Mouse (Mus musculus) cerebellum, adult 2 months (tissue): ENCODE measurements around the gene Cc2d1a. TPM values are rescaled to one million over a fixed set of nuclear protein-coding genes. Genes with fewer than 3 reads are reported as not detected.

Experiments used
- DNase-seq, 2 experiments: peaks; one replicate each; pipeline ENCODE4 v3.0.0; 2021
- H3K27ac ChIP-seq: fragments of 200-500 bp; 2 replicates; pipeline ENCODE4 v1.5.1; 2012; ENCODE audit warnings: low read length, control low read depth, inconsistent platforms; ENCODE audit not compliant: insufficient read depth
- H3K27me3 ChIP-seq: fragments of 200-500 bp; 2 replicates; pipeline ENCODE4 v1.6.1; 2012; ENCODE audit warnings: inconsistent platforms, mild to moderate bottlenecking, low read length, moderate library complexity; ENCODE audit not compliant: control insufficient read depth, insufficient read depth
- H3K4me1 ChIP-seq: fragments of 200-500 bp; 2 replicates; pipeline ENCODE4 v1.6.1; 2011; ENCODE audit warnings: low read length; ENCODE audit not compliant: control insufficient read depth, insufficient read depth
- H3K4me3 ChIP-seq: fragments of 200-500 bp; replicated peaks from 2 replicates; pipeline ENCODE3; 2011; ENCODE audit warnings: mild to moderate bottlenecking, low read depth, low read length, control low read depth; ENCODE audit not compliant: insufficient read depth
- CTCF ChIP-seq: fragments of 200-500 bp; IDR thresholded peaks from 2 replicates; pipeline ENCODE4 v1.5.1; 2011; ENCODE audit warnings: low read depth, mild to moderate bottlenecking, control low read depth, low read length, moderate library complexity, borderline replicate concordance; ENCODE audit not compliant: insufficient read depth
- POLR2A ChIP-seq: fragments of 200-500 bp; IDR thresholded peaks from 2 replicates; pipeline ENCODE4 v1.6.1; 2011; ENCODE audit warnings: low read length, control low read depth, borderline replicate concordance; ENCODE audit not compliant: insufficient read depth
- WGBS: fragments of 180-500 bp; shearing (Covaris S2); methylation state at CpG from one replicate; pipeline ENCODE4 v1.1.7; 2018; 5-methylcytosine and 5-hydroxymethylcytosine counted together
- polyA plus RNA-seq: library from polyadenylated mRNA; depleted of rRNA; stranded (reverse); fragments of >200 nt; gene quantifications from 2 replicates; pipeline ENCODE4 v1.2.3, GENCODE M21; 2012

Gene Cc2d1a
- polyA plus RNA-seq, 1 experiment = 40.4 TPM

DNA sequence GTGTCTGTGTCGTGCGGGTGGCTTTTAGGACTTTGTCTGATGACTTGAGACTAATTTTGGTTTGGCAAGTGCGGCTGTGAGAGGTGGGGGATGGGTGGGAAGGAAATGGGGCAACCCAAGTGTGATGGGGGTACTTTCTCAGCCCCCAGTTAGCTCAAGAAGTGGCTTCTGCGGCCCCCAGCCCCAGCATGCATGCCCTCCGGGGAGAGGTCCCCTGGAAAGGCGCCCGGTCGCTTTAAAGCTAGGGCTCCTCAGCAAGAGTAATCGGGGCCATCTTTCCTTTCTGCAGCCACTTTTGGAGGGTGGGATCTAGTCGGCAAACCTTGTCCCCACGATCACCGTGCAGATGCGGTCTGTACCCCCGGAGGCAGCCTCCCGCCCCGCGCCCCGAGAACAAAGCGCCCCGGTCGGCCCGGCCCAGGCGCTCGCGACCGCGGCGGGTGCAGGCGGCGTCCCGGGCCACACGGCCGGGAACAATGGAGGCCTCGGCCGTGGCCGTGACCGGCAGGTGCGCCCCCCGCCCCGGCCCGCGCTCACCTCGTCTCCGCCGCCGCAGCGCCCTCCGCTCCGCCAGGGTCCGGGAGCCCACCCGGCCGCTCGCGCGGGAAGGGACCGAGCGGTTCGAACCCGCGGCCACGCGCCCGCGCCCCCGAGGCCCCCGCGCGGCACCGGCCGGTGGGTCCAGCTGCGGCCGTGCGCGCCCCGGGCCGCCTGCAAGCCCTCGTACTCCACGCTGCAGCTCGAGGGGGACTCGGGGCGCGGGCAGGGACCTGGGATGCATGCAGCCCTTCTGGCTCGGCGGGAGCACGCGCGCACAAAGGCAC lies 35.7 kb upstream of the Cc2d1a start:
- DNase-seq = peak; percentile 44 to 62
- Histone ChIP-seq H3K4me3 (peak overlapping the region; percentile 88), H3K27ac (peak overlapping the region; percentile 37; the same call in 1 of the 2 replicates), H3K4me1 (peaks cover 15% of the 10 kb centered on the region), H3K27me3 (no peaks in the 10 kb centered on the region)
- WGBS = 1% methylated on average over 86 of the region's 87 CpGs
- TF ChIP-seq CTCF (no peak), POLR2A (0 out of 2 replicates have a peak, but pooled peaks have one; percentile 26)

DNA sequence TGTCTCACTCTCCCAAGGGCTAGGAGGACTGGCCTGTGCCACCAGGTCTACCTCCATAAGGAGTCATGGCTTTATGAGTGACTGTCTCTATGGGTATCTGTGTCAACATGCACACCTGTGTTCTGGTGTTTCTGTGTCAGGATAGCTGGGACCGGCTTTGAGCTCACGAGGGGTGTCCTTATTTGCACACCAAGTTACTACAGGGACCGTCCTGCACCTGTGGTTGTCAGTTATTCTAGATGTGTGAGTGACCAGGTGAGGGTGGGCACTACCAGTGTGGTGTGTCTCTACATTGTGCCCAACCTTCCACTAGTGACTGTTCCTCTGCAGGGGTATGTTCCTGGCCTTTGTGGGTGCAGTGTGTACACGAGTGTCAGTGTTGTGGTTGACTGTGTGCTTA lies 35.1 kb upstream of the Cc2d1a start:
- peaks cover 15% of the 10 kb centered on the region for H3K4me1 ChIP-seq
- TF ChIP-seq CTCF (no peak), POLR2A (no peak)
- H3K27me3 ChIP-seq = no peaks in the 10 kb centered on the region
- H3K27ac ChIP-seq = no peak overlapping the region
- 58% methylated on average over 4 of the region's 4 CpGs for WGBS
- H3K4me3 ChIP-seq = peak overlapping the region; percentile 88
- peak in 1 of 2 experiments; percentile 28 for DNase-seq

DNA sequence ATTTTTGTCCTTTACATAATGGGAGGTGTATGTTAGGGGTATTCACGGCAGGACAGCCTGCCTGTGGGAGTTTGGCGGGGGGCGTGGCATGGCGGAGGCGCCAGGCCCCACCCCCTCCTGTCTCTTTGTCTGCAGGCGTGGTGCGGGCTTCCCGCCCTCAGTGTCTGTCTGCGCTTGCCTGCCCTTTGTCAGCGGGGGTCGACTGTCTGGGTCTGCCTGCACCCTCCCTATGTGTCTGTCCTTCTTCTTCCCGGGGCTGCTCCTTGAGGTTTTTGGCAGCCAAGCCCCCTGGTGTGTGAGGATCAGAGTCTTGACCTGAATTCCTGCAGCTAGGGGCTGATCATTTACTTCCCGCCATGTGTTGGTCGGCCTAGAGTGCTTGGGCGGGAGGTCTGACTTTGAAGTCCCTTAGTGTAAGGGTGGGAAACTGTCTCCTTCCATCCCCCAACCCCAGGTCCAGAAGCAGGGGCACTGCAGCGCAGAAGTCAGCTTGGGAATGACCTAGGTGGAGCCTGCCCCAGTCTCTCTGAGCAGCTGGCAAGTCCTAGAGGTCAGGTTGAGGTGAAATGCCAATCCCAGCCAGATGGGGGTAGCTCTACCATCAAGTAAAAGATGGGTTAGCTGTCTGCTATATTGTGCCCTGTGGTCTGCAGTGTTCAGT lies 32.9 kb upstream of the Cc2d1a start:
- Histone ChIP-seq H3K4me1 (peaks cover 15% of the 10 kb centered on the region), H3K27ac (no peak overlapping the region)
- DNase-seq = peak in 1 of 2 experiments; percentile 17

DNA sequence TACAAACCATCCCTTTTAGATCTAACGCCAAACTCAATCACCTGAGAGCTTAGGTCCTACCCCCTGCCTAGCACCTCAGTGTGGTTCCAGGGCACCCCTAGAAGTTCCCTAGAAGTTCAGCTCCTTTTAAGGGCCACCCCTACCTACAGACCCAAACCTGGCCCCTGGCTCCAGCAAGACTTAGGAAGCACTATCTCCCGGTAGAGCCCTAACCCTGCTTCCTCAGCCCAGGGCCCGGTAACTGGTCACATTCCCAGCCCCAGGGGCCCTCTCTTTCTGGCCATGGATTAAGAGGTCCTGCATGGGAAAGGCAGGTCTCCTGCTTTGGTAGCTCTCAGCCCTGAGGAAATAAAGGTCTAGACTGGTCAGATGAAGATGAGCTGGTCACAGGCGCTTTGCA lies 32.2 kb upstream of the Cc2d1a start:
- peaks cover 15% of the 10 kb centered on the region for H3K4me1 ChIP-seq
- no peak overlapping the region for H3K27ac ChIP-seq
- DNase-seq = no peak
- TF ChIP-seq POLR2A (no peak), CTCF (no peak)
- no peak overlapping the region for H3K4me3 ChIP-seq
- no peaks in the 10 kb centered on the region for H3K27me3 ChIP-seq
- 41% methylated on average over 4 of the region's 4 CpGs for WGBS

More for the DNA sequence above, 32.9 kb upstream of the Cc2d1a start:
- 28% methylated on average over 16 of the region's 16 CpGs for WGBS
- no peak for TF ChIP-seq POLR2A
- no peak for TF ChIP-seq CTCF
- Histone ChIP-seq H3K4me3 (no peak overlapping the region), H3K27me3 (no peaks in the 10 kb centered on the region)

DNA sequence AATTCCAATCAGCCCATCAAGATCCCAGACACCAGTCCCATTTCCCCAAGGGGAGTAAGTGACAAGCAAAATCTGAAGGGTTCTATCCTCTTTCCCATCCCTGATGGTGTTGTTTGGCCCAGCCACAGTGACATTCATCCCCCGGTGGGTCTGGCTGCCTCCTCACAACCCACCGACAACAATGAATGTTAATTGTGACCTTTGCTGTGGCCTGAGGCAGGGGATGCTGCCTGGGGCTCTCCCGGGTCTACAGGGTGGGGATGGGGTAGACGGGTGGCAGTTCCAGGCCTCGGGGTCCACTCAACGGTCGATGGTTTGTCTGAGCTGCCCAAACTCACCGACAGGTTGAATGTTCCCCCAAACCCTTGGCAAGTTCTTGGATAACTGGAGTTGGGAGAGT lies 30.9 kb upstream of the Cc2d1a start:
- no peaks in the 10 kb centered on the region for H3K27me3 ChIP-seq
- H3K4me3 ChIP-seq = no peak overlapping the region
- 62% methylated on average over 8 of the region's 8 CpGs for WGBS
- peaks cover 23% of the 10 kb centered on the region for H3K4me1 ChIP-seq
- H3K27ac ChIP-seq = no peak overlapping the region
- DNase-seq = no peak
- TF ChIP-seq CTCF = no peak
- TF ChIP-seq POLR2A = no peak

DNA sequence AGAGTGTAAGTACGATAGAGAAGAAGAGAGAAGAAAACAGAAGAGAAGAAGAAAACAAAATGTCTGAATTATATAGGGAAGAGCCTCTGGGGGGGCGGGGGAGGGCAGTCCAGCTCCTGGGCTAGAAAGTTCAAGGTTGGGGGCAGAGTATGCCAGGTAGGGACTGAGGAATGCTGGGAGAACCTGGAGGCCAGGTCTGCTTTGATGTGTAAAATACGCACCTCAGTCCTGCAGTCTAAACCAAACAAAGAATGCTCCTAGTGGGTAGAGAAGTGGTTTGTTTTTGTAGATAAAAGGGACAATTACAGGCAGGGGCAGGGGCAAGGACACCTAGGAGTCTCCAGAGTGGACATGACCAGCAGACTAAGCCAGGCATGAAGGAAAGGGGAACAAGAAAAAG lies 29.7 kb upstream of the Cc2d1a start:
- Histone ChIP-seq H3K4me3 (no peak overlapping the region), H3K27me3 (no peaks in the 10 kb centered on the region), H3K4me1 (peaks cover 21% of the 10 kb centered on the region), H3K27ac (no peak overlapping the region)
- whole genome bisulfite sequencing = 98% methylated on average over 3 of the region's 3 CpGs
- no peak for DNase-seq
- TF ChIP-seq POLR2A (no peak), CTCF (no peak)

DNA sequence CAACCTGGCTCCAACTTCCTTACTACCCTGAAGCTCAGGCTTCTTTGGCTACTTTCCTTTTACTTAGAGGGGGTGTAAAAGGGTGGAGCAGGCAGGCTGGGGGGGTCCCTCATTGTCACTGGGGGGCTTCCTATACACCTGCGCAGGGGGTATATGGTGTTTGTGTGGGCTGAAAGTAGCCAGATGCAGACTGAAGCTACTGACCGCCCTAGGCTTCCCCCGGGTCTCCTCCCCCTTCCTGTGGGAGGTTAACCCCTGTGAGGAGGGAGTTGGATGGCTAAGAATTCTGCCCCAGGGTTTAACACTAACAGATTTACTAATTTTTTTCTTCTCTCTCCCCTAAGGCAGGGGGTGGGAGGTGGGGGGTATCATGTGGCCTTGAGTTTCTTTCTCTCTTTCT lies 28.8 kb upstream of the Cc2d1a start:
- Histone ChIP-seq H3K27me3 (no peaks in the 10 kb centered on the region), H3K4me3 (no peak overlapping the region), H3K27ac (no peak overlapping the region), H3K4me1 (peaks cover 21% of the 10 kb centered on the region)
- WGBS = 78% methylated on average over 3 of the region's 3 CpGs
- no peak for TF ChIP-seq CTCF
- no peak for TF ChIP-seq POLR2A
- DNase-seq = no peak

DNA sequence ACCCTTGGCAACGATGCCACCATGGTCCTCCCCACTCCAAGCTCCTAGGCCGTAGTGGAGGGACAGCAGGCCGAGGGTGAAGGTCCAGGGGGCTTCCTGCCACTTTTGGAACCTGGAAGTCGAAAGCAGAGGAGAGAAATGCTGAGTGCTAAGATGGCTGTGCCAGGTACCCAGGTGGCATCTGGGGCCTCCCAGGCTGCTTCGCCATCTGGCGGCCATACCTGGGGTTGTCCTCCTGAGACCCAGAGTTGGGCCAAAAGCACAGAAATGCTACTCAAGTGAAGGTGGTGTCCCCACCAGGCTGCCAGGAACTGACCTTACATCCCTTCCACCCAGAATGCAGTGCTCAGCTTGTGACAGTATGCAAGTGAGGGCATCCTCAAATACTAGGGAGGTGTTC lies 26.1 kb upstream of the Cc2d1a start:
- H3K4me1 ChIP-seq = peaks cover 12% of the 10 kb centered on the region
- no peak overlapping the region for H3K4me3 ChIP-seq
- TF ChIP-seq POLR2A (no peak), CTCF (peak; percentile 72)
- 12% methylated on average over 6 of the region's 6 CpGs for WGBS
- DNase-seq = peak; percentile 81 to 82
- 0 out of 2 replicates have a peak overlapping the region, but pooled peaks have one; percentile 0 for H3K27ac ChIP-seq
- no peaks in the 10 kb centered on the region for H3K27me3 ChIP-seq
